Mouse (Mus musculus): ENCODE data around the gene Boc. TPM values are rescaled to one million over a fixed set of nuclear protein-coding genes. Genes with fewer than 3 reads are reported as not detected.

Gene Boc
- polyA plus RNA-seq, 1 experiment = 8.5 TPM

DNA sequence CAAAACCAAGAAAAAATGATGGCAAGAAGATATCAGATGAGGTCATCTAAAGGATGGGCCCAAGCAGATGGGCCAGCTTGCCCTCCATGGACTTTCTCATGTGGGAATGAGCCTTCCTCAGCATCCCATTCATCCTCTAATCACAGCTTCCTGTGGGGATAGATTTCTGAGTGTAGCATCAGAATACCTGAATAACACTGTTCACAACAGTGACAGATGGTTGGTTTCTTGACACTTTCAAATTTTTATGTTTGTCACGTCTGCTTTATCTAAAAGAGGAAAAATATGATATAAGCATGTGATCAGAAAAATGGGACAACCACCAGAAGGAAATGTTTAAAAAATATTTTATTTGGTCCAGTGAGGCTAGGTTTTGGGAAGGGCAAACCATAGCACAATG lies 30.8 kb upstream of the Boc start:
- no peak for DNase-seq
- WGBS = 84% methylated on average over 1 of the region's 1 CpGs
- no peak overlapping the region for H3K27ac ChIP-seq (ENCODE audit: insufficient read depth, low read depth, low read length)
- no peaks in the 10 kb centered on the region for H3K4me1 ChIP-seq (ENCODE audit: control insufficient read depth, insufficient read depth, low read length)
- no peak overlapping the region for H3K4me3 ChIP-seq (ENCODE audit: insufficient read depth, low read depth, low read length)
- no peaks in the 10 kb centered on the region for H3K27me3 ChIP-seq (replicated peaks; ENCODE audit: control insufficient read depth, insufficient read depth, low read length)
- H3K36me3 ChIP-seq (ENCODE audit: control insufficient read depth, insufficient read depth, low read length) = no peaks in the 10 kb centered on the region
- TF ChIP-seq CTCF (conservative IDR thresholded peaks at IDR 0.05; ENCODE audit: insufficient read depth, insufficient read length, low read depth, low read length) (no peak), POLR2A (IDR thresholded peaks at IDR 0.05; ENCODE audit: low read depth, low read length) (no peak)

GRCm38 (mm10) chr16:44579421-44580024 lies 20.8 kb upstream of the Boc start:
- 29% methylated on average over 15 of the region's 15 CpGs for WGBS

GRCm38 (mm10) chr16:44578551-44578950 lies 19.9 kb upstream of the Boc start:
- no peaks in the 10 kb centered on the region for H3K4me1 ChIP-seq (ENCODE audit: control insufficient read depth, insufficient read depth, low read length)
- no peaks in the 10 kb centered on the region for H3K36me3 ChIP-seq (ENCODE audit: control insufficient read depth, insufficient read depth, low read length)
- WGBS = 97% methylated on average over 1 of the region's 1 CpGs
- no peak for DNase-seq
- TF ChIP-seq POLR2A (IDR thresholded peaks at IDR 0.05; ENCODE audit: low read depth, low read length) = no peak
- no peak for TF ChIP-seq CTCF (conservative IDR thresholded peaks at IDR 0.05; ENCODE audit: insufficient read depth, insufficient read length, low read depth, low read length)
- H3K27me3 ChIP-seq (replicated peaks; ENCODE audit: control insufficient read depth, insufficient read depth, low read length) = no peaks in the 10 kb centered on the region
- H3K4me3 ChIP-seq (ENCODE audit: insufficient read depth, low read depth, low read length) = no peak overlapping the region
- H3K27ac ChIP-seq (ENCODE audit: insufficient read depth, low read depth, low read length) = no peak overlapping the region

More at GRCm38 (mm10) chr16:44579421-44580024, 20.8 kb upstream of the Boc start:
- H3K36me3 ChIP-seq (ENCODE audit: control insufficient read depth, insufficient read depth, low read length) = no peaks in the 10 kb centered on the region
- H3K4me3 ChIP-seq (ENCODE audit: insufficient read depth, low read depth, low read length) = no peak overlapping the region
- TF ChIP-seq POLR2A (IDR thresholded peaks at IDR 0.05; ENCODE audit: low read depth, low read length) = no peak
- TF ChIP-seq CTCF (conservative IDR thresholded peaks at IDR 0.05; ENCODE audit: insufficient read depth, insufficient read length, low read depth, low read length) = no peak
- H3K4me1 ChIP-seq (ENCODE audit: control insufficient read depth, insufficient read depth, low read length) = no peaks in the 10 kb centered on the region
- no peak overlapping the region for H3K27ac ChIP-seq (ENCODE audit: insufficient read depth, low read depth, low read length)
- DNase-seq = no peak
- H3K27me3 ChIP-seq (replicated peaks; ENCODE audit: control insufficient read depth, insufficient read depth, low read length) = no peaks in the 10 kb centered on the region

DNA sequence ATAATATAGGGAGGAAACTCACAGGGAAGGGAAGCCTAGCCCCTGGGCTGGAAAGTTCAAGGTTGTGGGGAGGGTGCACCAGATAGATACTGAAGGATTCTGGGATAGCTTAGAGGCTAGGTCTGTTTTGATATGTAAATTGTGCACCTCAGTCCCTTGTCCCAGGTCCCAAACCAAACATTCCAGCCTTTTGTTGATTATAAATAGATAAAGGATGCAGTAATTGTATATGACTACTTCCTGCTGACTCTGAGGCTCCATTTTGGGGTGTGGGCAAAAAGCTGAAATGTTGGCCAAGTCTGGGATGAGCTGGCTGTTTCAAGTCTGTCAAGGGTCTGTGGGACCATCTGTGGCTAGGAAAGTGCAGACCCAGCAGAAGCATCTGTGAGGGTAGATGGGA lies 9.4 kb upstream of the Boc start:
- H3K27me3 ChIP-seq (replicated peaks; ENCODE audit: control insufficient read depth, insufficient read depth, low read length) = no peaks in the 10 kb centered on the region
- TF ChIP-seq CTCF (conservative IDR thresholded peaks at IDR 0.05; ENCODE audit: insufficient read depth, insufficient read length, low read depth, low read length) = no peak
- H3K27ac ChIP-seq (ENCODE audit: insufficient read depth, low read depth, low read length) = no peak overlapping the region
- no peaks in the 10 kb centered on the region for H3K4me1 ChIP-seq (ENCODE audit: control insufficient read depth, insufficient read depth, low read length)
- DNase-seq = no peak
- H3K4me3 ChIP-seq (ENCODE audit: insufficient read depth, low read depth, low read length) = no peak overlapping the region
- H3K36me3 ChIP-seq (ENCODE audit: control insufficient read depth, insufficient read depth, low read length) = no peaks in the 10 kb centered on the region

- no peak overlapping the region for H3K4me3 ChIP-seq (ENCODE audit: insufficient read depth, low read depth, low read length)
- H3K4me1 ChIP-seq (ENCODE audit: control insufficient read depth, insufficient read depth, low read length) = no peaks in the 10 kb centered on the region
- 35% methylated on average over 22 of the region's 22 CpGs for WGBS
- H3K36me3 ChIP-seq (ENCODE audit: control insufficient read depth, insufficient read depth, low read length) = no peaks in the 10 kb centered on the region
- TF ChIP-seq CTCF (conservative IDR thresholded peaks at IDR 0.05; ENCODE audit: insufficient read depth, insufficient read length, low read depth, low read length) (no peak), POLR2A (IDR thresholded peaks at IDR 0.05; ENCODE audit: low read depth, low read length) (no peak)
- H3K27ac ChIP-seq (ENCODE audit: insufficient read depth, low read depth, low read length) = no peak overlapping the region
- no peaks in the 10 kb centered on the region for H3K27me3 ChIP-seq (replicated peaks; ENCODE audit: control insufficient read depth, insufficient read depth, low read length)
- DNase-seq = no peak
Measured at GRCm38 (mm10) chr16:44565328-44566210, 6.9 kb upstream of the Boc start.

DNA sequence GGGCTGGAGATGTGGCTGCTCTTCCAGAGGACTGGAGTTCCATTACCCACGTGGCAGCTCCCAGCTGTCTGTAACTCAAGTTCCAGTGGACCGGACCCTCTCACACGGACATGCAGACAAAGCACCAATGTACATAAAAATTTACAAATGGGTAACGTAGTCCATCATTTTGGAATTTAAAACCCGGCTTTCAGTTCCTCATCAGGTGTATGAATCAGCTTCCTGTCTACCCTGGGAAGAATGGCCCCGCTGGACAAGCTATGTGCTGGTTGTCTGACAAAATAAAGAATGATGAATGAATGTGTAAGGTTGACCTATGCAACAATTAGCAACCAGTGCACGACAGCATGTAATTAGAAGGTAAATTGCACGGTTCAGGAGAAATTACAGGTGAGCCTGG lies 5.7 kb upstream of the Boc start:
- H3K27ac ChIP-seq (ENCODE audit: insufficient read depth, low read depth, low read length) = no peak overlapping the region
- no peak overlapping the region for H3K4me3 ChIP-seq (ENCODE audit: insufficient read depth, low read depth, low read length)
- TF ChIP-seq POLR2A (IDR thresholded peaks at IDR 0.05; ENCODE audit: low read depth, low read length) (no peak), CTCF (conservative IDR thresholded peaks at IDR 0.05; ENCODE audit: insufficient read depth, insufficient read length, low read depth, low read length) (no peak)
- WGBS = 55% methylated on average over 8 of the region's 8 CpGs
- H3K4me1 ChIP-seq (ENCODE audit: control insufficient read depth, insufficient read depth, low read length) = no peaks in the 10 kb centered on the region
- no peaks in the 10 kb centered on the region for H3K36me3 ChIP-seq (ENCODE audit: control insufficient read depth, insufficient read depth, low read length)
- no peak for DNase-seq
- H3K27me3 ChIP-seq (replicated peaks; ENCODE audit: control insufficient read depth, insufficient read depth, low read length) = no peaks in the 10 kb centered on the region

DNA sequence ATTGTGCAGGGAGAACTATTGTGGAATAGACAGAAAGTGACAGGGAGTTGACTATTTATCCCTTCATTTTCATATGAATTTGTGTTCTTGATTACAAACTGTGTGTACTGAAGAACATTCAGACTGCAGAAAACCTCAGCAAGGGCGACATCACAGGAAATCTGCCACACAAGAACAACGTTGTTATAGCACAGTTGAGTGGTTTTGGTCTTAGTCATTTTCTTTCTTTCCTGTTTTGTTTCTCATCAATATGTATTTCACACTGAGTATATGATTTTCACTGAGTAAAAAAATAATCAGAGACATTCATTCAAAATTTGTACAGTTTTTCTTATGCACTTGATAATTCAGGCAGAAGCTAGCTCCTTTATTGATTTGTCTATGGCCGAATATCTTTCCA lies 3.4 kb upstream of the Boc start:
- H3K27me3 ChIP-seq (replicated peaks; ENCODE audit: control insufficient read depth, insufficient read depth, low read length) = no peaks in the 10 kb centered on the region
- DNase-seq = no peak
- WGBS = 69% methylated on average over 3 of the region's 3 CpGs
- no peak overlapping the region for H3K27ac ChIP-seq (ENCODE audit: insufficient read depth, low read depth, low read length)
- TF ChIP-seq POLR2A (IDR thresholded peaks at IDR 0.05; ENCODE audit: low read depth, low read length) (no peak), CTCF (conservative IDR thresholded peaks at IDR 0.05; ENCODE audit: insufficient read depth, insufficient read length, low read depth, low read length) (no peak)
- H3K4me3 ChIP-seq (ENCODE audit: insufficient read depth, low read depth, low read length) = no peak overlapping the region
- no peaks in the 10 kb centered on the region for H3K4me1 ChIP-seq (ENCODE audit: control insufficient read depth, insufficient read depth, low read length)
- H3K36me3 ChIP-seq (ENCODE audit: control insufficient read depth, insufficient read depth, low read length) = no peaks in the 10 kb centered on the region
